Mouse (Mus musculus) megakaryocyte-erythroid progenitor cell, adult 5 weeks (primary cell): ENCODE results near the gene Olfr292. TPM values are rescaled to one million over a fixed set of nuclear protein-coding genes. Genes with fewer than 3 reads are reported as not detected.

Source experiments
- polyA plus RNA-seq: library from polyadenylated mRNA; stranded (reverse); fragments of >175 nt; gene quantifications from 2 replicates; pipeline ENCODE4 v1.2.3, GENCODE M21; 2012

Olfr292 gene
- polyA plus RNA-seq, result not detected in 2 replicates

GRCm38 (mm10) chr7:86688030-86688429, at the start of gene Olfr292:
TSS of gene Olfr292 (plus strand) at chr7:86688330.

GRCm38 (mm10) chr7:86648761-86649160, 39.4 kb upstream of the Olfr292 start, which contains the start of gene Olfr293:
TSS of gene Olfr293 (plus strand) at chr7:86649061.

Other genes with a start within 250 kb of the Olfr292 start
- not detected in 2 replicates for gene Olfr299, start 228.4 kb upstream of the Olfr292 start, polyA plus RNA-seq
- gene Olfr298, start 195.8 kb upstream of the Olfr292 start, polyA plus RNA-seq, result not detected in 2 replicates
- gene Olfr297, start 168.4 kb upstream of the Olfr292 start, polyA plus RNA-seq, result not detected in 2 replicates
- gene Olfr295, start 104.5 kb upstream of the Olfr292 start, polyA plus RNA-seq, result 0.01 TPM in 1 of 2 replicates, not detected in the other
- gene Olfr294, start 71.7 kb upstream of the Olfr292 start, polyA plus RNA-seq, result not detected in 2 replicates
- not detected in 2 replicates for gene Olfr293, start 39.3 kb upstream of the Olfr292 start, polyA plus RNA-seq
- gene Folh1, start 87.6 kb downstream of the Olfr292 start, polyA plus RNA-seq, result not detected in 2 replicates
- gene Vmn2r77, start 106.7 kb downstream of the Olfr292 start, polyA plus RNA-seq, result not detected in 2 replicates
- not detected in 2 replicates for gene Vmn2r78, start 226.8 kb downstream of the Olfr292 start, polyA plus RNA-seq